Mouse (Mus musculus) ES-E14 (cell line): ENCODE results near the gene Wt1.

Source experiments
- HCFC1 ChIP-seq: IDR thresholded peaks from 2 replicates; pipeline ENCODE4 v1.6.1; 2012; ENCODE audit warnings: low read length, inconsistent platforms, borderline replicate concordance; ENCODE audit not compliant: insufficient read depth
- ZC3H11A ChIP-seq: IDR thresholded peaks from 2 replicates; pipeline ENCODE4 v1.6.1; 2012; ENCODE audit warnings: low read depth, mild to moderate bottlenecking, inconsistent platforms, low read length, borderline replicate concordance

GRCm38 (mm10) chr2:105124391-105124790 is 1.9 kb upstream of the Wt1 start:
- TF ChIP-seq HCFC1, result no peak
- TF ChIP-seq ZC3H11A, result no peak
